Mouse (Mus musculus): ENCODE data around the gene Abat. TPM values are rescaled to one million over a fixed set of nuclear protein-coding genes. Genes with fewer than 3 reads are reported as not detected.
"Not testable (repeated sequence)": the region's sequence is repeated elsewhere in the genome, so short reads cannot be mapped to it uniquely, and the experiment has no call there.

Abat gene
- polyA plus RNA-seq, 1 experiment from 2014 or later = 60.3 TPM

DNA sequence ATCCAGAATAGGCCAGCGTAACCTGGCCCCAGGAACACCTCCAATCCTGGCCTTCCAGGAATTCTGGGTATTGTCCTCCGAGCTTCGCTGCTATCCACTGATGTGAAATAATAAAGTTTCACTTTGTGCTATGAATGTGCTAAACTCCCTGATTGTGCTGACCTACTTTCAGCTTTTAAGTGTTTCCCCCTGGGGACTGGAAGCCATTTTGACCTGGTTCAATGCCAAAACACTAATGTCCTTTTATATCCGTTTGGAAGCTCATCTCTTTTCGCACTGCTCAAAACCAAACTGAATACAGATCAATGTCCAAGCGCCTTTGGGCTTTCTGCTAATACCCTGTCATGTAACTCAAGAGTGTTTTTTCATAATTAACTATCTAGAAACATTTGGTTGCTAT lies 22.2 kb downstream of the Abat start:
- 89% methylated on average over 6 of the region's 6 CpGs for WGBS
- Histone ChIP-seq H3K27ac (ENCODE audit: low read depth, low read length) (no peak overlapping the region), H3K36me3 (ENCODE audit: control insufficient read depth, insufficient read depth, low read length) (no peaks in the 10 kb centered on the region), H3K9me3 (ENCODE audit: control insufficient read depth, low read length) (no peaks in the 10 kb centered on the region), H3K4me3 (ENCODE audit: low read depth, low read length) (no peak overlapping the region), H3K27me3 (ENCODE audit: control insufficient read depth, insufficient read depth, low read length) (no peaks in the 10 kb centered on the region), H3K4me1 (ENCODE audit: control insufficient read depth, insufficient read depth, low read length) (peaks cover 15% of the 10 kb centered on the region), H3K9ac (ENCODE audit: low read length) (no peak overlapping the region), H3K4me2 (ENCODE audit: low read depth) (no peak overlapping the region)
- ATAC-seq (ENCODE audit: insufficient read depth, low FRiP score, low TSS enrichment) (no peak), DNase-seq (ENCODE audit: low spot score) (no peak)

- H3K27ac ChIP-seq (ENCODE audit: low read depth, low read length) = peak overlapping the region; percentile 81
- peak; percentile 94 for ATAC-seq (ENCODE audit: insufficient read depth, low FRiP score, low TSS enrichment)
Measured at GRCm38 (mm10) chr16:8539150-8539865, 26.1 kb downstream of the Abat start.

DNA sequence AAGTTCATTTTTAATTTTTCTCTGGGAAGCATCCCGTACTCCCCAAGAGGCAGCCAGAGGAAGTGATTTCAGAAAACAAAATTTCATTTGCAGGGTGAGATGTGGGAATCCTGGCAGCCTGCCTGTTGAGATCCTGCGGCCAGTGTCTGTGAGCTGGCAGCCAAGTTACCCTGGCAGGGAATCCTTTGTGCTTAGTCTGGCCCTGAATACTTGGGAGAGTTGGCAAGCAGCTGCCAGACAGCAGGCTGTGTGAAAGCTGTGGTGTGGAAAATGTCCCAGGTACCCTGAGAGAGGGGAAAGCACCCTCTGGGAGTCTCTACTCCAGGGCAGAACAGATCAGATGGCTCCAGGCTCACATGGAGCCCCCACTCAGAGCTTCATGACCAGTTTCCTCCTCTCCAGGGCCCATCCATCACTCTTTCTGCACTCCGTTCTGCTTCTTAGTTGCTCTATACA lies 27.7 kb downstream of the Abat start:
- Histone ChIP-seq H3K36me3 (ENCODE audit: control insufficient read depth, insufficient read depth, low read length) (no peaks in the 10 kb centered on the region), H3K4me3 (ENCODE audit: low read depth, low read length) (no peak overlapping the region), H3K27me3 (ENCODE audit: control insufficient read depth, insufficient read depth, low read length) (0 out of 2 replicates have a peak, but pooled peaks cover 3% of the 10 kb centered on the region), H3K27ac (ENCODE audit: low read depth, low read length) (peak overlapping the region; percentile 81), H3K4me1 (ENCODE audit: control insufficient read depth, insufficient read depth, low read length) (peaks cover 15% of the 10 kb centered on the region), H3K9ac (ENCODE audit: low read length) (peak overlapping the region; percentile 2; the same call in 1 of the 2 replicates), H3K9me3 (ENCODE audit: control insufficient read depth, low read length) (no peaks in the 10 kb centered on the region), H3K4me2 (ENCODE audit: low read depth) (no peak overlapping the region; the same call in 1 of the 2 replicates)
- 75% methylated on average over 3 of the region's 3 CpGs for WGBS
- DNase-seq (ENCODE audit: low spot score) (no peak), ATAC-seq (ENCODE audit: insufficient read depth, low FRiP score, low TSS enrichment) (no peak)

More at GRCm38 (mm10) chr16:8539150-8539865, 26.1 kb downstream of the Abat start:
- Histone ChIP-seq H3K9ac (ENCODE audit: low read length) (no peak overlapping the region), H3K36me3 (ENCODE audit: control insufficient read depth, insufficient read depth, low read length) (no peaks in the 10 kb centered on the region), H3K4me1 (ENCODE audit: control insufficient read depth, insufficient read depth, low read length) (peaks cover 15% of the 10 kb centered on the region), H3K27me3 (ENCODE audit: control insufficient read depth, insufficient read depth, low read length) (0 out of 2 replicates have a peak, but pooled peaks cover 3% of the 10 kb centered on the region), H3K4me3 (ENCODE audit: low read depth, low read length) (no peak overlapping the region), H3K9me3 (ENCODE audit: control insufficient read depth, low read length) (no peaks in the 10 kb centered on the region), H3K4me2 (ENCODE audit: low read depth) (peak overlapping the region; percentile 6; the same call in 1 of the 2 replicates)
- WGBS = 25% methylated on average over 9 of the region's 9 CpGs
- DNase-seq (ENCODE audit: low spot score) = peak; percentile 86

DNA sequence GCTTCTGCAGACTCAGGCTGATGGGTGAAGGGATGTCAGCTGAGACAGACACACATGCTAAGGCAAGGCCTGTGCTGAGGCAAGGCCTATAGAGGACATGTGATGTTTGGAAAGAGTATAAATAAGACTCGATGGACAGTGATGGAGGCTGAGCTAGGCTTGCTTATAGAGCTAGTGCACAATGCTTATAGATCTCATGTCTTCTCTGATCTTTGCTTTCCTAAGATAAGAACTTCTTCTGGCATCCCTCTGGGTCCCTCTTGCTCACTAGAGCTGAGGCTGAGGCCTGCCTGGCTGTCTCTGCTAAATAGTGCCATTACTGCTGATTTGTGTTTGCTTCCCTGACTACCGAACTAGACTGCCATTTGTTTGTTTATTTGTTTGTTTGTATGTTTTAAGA lies 34.6 kb downstream of the Abat start:
- no peak overlapping the region for H3K9ac ChIP-seq (ENCODE audit: low read length)
- H3K4me1 ChIP-seq (ENCODE audit: control insufficient read depth, insufficient read depth, low read length) = no peaks in the 10 kb centered on the region
- DNase-seq (ENCODE audit: low spot score) = no peak
- no peak overlapping the region for H3K4me2 ChIP-seq (ENCODE audit: low read depth)
- H3K4me3 ChIP-seq (ENCODE audit: low read depth, low read length) = no peak overlapping the region
- no peak overlapping the region for H3K27ac ChIP-seq (ENCODE audit: low read depth, low read length)
- H3K27me3 ChIP-seq (ENCODE audit: control insufficient read depth, insufficient read depth, low read length) = no peaks in the 10 kb centered on the region
- H3K9me3 ChIP-seq (ENCODE audit: control insufficient read depth, low read length) = no peaks in the 10 kb centered on the region
- no peaks in the 10 kb centered on the region for H3K36me3 ChIP-seq (ENCODE audit: control insufficient read depth, insufficient read depth, low read length)
- WGBS = 94% methylated on average over 2 of the region's 2 CpGs
- no peak for ATAC-seq (ENCODE audit: insufficient read depth, low FRiP score, low TSS enrichment)

DNA sequence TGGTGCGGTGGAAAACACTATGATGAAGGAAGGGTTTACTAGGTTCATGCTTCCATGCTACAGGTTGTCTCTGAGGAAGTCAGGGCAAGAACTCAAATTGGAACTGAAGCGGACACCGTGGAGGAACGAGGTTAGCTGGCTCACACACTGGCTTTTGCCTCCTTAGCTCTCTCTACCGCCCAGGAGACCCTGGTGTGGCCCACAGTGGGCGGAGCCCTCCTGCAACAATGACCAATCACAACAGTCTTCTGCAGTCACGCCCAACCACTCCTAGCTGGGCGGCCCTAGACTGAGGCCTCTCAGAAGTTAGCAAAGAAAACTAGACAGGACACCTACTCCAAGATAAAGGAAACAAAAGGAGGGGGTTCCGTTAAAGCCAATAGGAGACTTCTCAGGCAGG lies 36.3 kb downstream of the Abat start:
- Histone ChIP-seq H3K9me3 (ENCODE audit: control insufficient read depth, low read length) (no peaks in the 10 kb centered on the region), H3K9ac (ENCODE audit: low read length) (no peak overlapping the region), H3K4me2 (ENCODE audit: low read depth) (no peak overlapping the region), H3K4me1 (ENCODE audit: control insufficient read depth, insufficient read depth, low read length) (no peaks in the 10 kb centered on the region), H3K27me3 (ENCODE audit: control insufficient read depth, insufficient read depth, low read length) (no peaks in the 10 kb centered on the region), H3K4me3 (ENCODE audit: low read depth, low read length) (no peak overlapping the region), H3K36me3 (ENCODE audit: control insufficient read depth, insufficient read depth, low read length) (no peaks in the 10 kb centered on the region), H3K27ac (ENCODE audit: low read depth, low read length) (no peak overlapping the region)
- 67% methylated on average over 9 of the region's 9 CpGs for WGBS
- no peak for DNase-seq (ENCODE audit: low spot score)
- ATAC-seq (ENCODE audit: insufficient read depth, low FRiP score, low TSS enrichment) = no peak

GRCm38 (mm10) chr16:8554351-8554750 lies 41.1 kb downstream of the Abat start:
- H3K9ac ChIP-seq (ENCODE audit: low read length) = no peak overlapping the region
- no peaks in the 10 kb centered on the region for H3K36me3 ChIP-seq (ENCODE audit: control insufficient read depth, insufficient read depth, low read length)
- no peak overlapping the region for H3K4me2 ChIP-seq (ENCODE audit: low read depth)
- ATAC-seq (ENCODE audit: insufficient read depth, low FRiP score, low TSS enrichment) (no peak), DNase-seq (ENCODE audit: low spot score) (no peak)
- WGBS = 88% methylated on average over 3 of the region's 3 CpGs
- H3K9me3 ChIP-seq (ENCODE audit: control insufficient read depth, low read length) = no peaks in the 10 kb centered on the region
- H3K27ac ChIP-seq (ENCODE audit: low read depth, low read length) = no peak overlapping the region
- H3K4me1 ChIP-seq (ENCODE audit: control insufficient read depth, insufficient read depth, low read length) = no peaks in the 10 kb centered on the region
- H3K4me3 ChIP-seq (ENCODE audit: low read depth, low read length) = no peak overlapping the region
- no peaks in the 10 kb centered on the region for H3K27me3 ChIP-seq (ENCODE audit: control insufficient read depth, insufficient read depth, low read length)

GRCm38 (mm10) chr16:8554751-8555150 lies 41.5 kb downstream of the Abat start:
- H3K27ac ChIP-seq (ENCODE audit: low read depth, low read length); ATAC-seq (ENCODE audit: insufficient read depth, low FRiP score, low TSS enrichment); H3K4me1 ChIP-seq (ENCODE audit: control insufficient read depth, insufficient read depth, low read length); H3K9me3 ChIP-seq (ENCODE audit: control insufficient read depth, low read length); H3K9ac ChIP-seq (ENCODE audit: low read length); DNase-seq (ENCODE audit: low spot score); H3K36me3 ChIP-seq (ENCODE audit: control insufficient read depth, insufficient read depth, low read length); H3K27me3 ChIP-seq (ENCODE audit: control insufficient read depth, insufficient read depth, low read length); H3K4me2 ChIP-seq (ENCODE audit: low read depth); H3K4me3 ChIP-seq (ENCODE audit: low read depth, low read length): not testable (repeated sequence)
- WGBS = 86% methylated on average over 2 of the region's 2 CpGs

GRCm38 (mm10) chr16:8555371-8555770 lies 42.1 kb downstream of the Abat start:
- not testable (repeated sequence) for H3K27ac ChIP-seq (ENCODE audit: low read depth, low read length); H3K36me3 ChIP-seq (ENCODE audit: control insufficient read depth, insufficient read depth, low read length); H3K4me3 ChIP-seq (ENCODE audit: low read depth, low read length); H3K9ac ChIP-seq (ENCODE audit: low read length); H3K27me3 ChIP-seq (ENCODE audit: control insufficient read depth, insufficient read depth, low read length); DNase-seq (ENCODE audit: low spot score); H3K9me3 ChIP-seq (ENCODE audit: control insufficient read depth, low read length); ATAC-seq (ENCODE audit: insufficient read depth, low FRiP score, low TSS enrichment); H3K4me2 ChIP-seq (ENCODE audit: low read depth); H3K4me1 ChIP-seq (ENCODE audit: control insufficient read depth, insufficient read depth, low read length)
- WGBS = 83% methylated on average over 3 of the region's 3 CpGs

GRCm38 (mm10) chr16:8560079-8560478 lies 46.9 kb downstream of the Abat start:
- Histone ChIP-seq H3K4me2 (ENCODE audit: low read depth) (no peak overlapping the region), H3K27ac (ENCODE audit: low read depth, low read length) (no peak overlapping the region), H3K4me3 (ENCODE audit: low read depth, low read length) (no peak overlapping the region), H3K27me3 (ENCODE audit: control insufficient read depth, insufficient read depth, low read length) (no peaks in the 10 kb centered on the region), H3K4me1 (ENCODE audit: control insufficient read depth, insufficient read depth, low read length) (no peaks in the 10 kb centered on the region), H3K9me3 (ENCODE audit: control insufficient read depth, low read length) (peaks cover 3% of the 10 kb centered on the region; the same call in 1 of the 2 replicates), H3K36me3 (ENCODE audit: control insufficient read depth, insufficient read depth, low read length) (no peaks in the 10 kb centered on the region), H3K9ac (ENCODE audit: low read length) (no peak overlapping the region)
- no peak for ATAC-seq (ENCODE audit: insufficient read depth, low FRiP score, low TSS enrichment)
- DNase-seq (ENCODE audit: low spot score) = no peak
- 90% methylated on average over 17 of the region's 17 CpGs for WGBS
